Mouse (Mus musculus): ENCODE results near the gene Gnb1l. TPM values are rescaled to one million over a fixed set of nuclear protein-coding genes. Genes with fewer than 3 reads are reported as not detected.

Gnb1l gene
- polyA plus RNA-seq, 1 experiment = 12.4 TPM

- TF ChIP-seq CTCF (IDR thresholded peaks at IDR 0.05; ENCODE audit: borderline replicate concordance, extremely low read depth, insufficient read depth, insufficient read length) (no peak), POLR2A (IDR thresholded peaks at IDR 0.05; ENCODE audit: borderline replicate concordance, extremely low read depth, insufficient read depth, insufficient read length, poor library complexity, severe bottlenecking) (no peak)
- no peak for DNase-seq (ENCODE audit: low read depth)
These were observed 53.7 kb downstream of the Gnb1l start for GRCm38 (mm10) chr16:18552106-18552710.

- TF ChIP-seq POLR2A (IDR thresholded peaks at IDR 0.05; ENCODE audit: borderline replicate concordance, extremely low read depth, insufficient read depth, insufficient read length, poor library complexity, severe bottlenecking) (no peak), CTCF (IDR thresholded peaks at IDR 0.05; ENCODE audit: borderline replicate concordance, extremely low read depth, insufficient read depth, insufficient read length) (no peak)
- DNase-seq (ENCODE audit: low read depth) = no peak
These were observed 56.2 kb downstream of the Gnb1l start for GRCm38 (mm10) chr16:18554721-18555120.

GRCm38 (mm10) chr16:18555235-18555935, 56.9 kb downstream of the Gnb1l start:
- DNase-seq (ENCODE audit: low read depth) = no peak
- TF ChIP-seq POLR2A (IDR thresholded peaks at IDR 0.05; ENCODE audit: borderline replicate concordance, extremely low read depth, insufficient read depth, insufficient read length, poor library complexity, severe bottlenecking) = no peak
- TF ChIP-seq CTCF (IDR thresholded peaks at IDR 0.05; ENCODE audit: borderline replicate concordance, extremely low read depth, insufficient read depth, insufficient read length) = no peak

GRCm38 (mm10) chr16:18556461-18556860, 57.9 kb downstream of the Gnb1l start:
- DNase-seq (ENCODE audit: low read depth) = no peak
- TF ChIP-seq POLR2A (IDR thresholded peaks at IDR 0.05; ENCODE audit: borderline replicate concordance, extremely low read depth, insufficient read depth, insufficient read length, poor library complexity, severe bottlenecking) = no peak
- TF ChIP-seq CTCF (IDR thresholded peaks at IDR 0.05; ENCODE audit: borderline replicate concordance, extremely low read depth, insufficient read depth, insufficient read length) = no peak

- no peak for DNase-seq (ENCODE audit: low read depth)
These were observed 66.0 kb downstream of the Gnb1l start for GRCm38 (mm10) chr16:18564472-18564871.

GRCm38 (mm10) chr16:18568599-18568998, 70.1 kb downstream of the Gnb1l start:
- TF ChIP-seq CTCF (IDR thresholded peaks at IDR 0.05; ENCODE audit: borderline replicate concordance, extremely low read depth, insufficient read depth, insufficient read length) (no peak), POLR2A (IDR thresholded peaks at IDR 0.05; ENCODE audit: borderline replicate concordance, extremely low read depth, insufficient read depth, insufficient read length, poor library complexity, severe bottlenecking) (no peak)
- no peak for DNase-seq (ENCODE audit: low read depth)

More at GRCm38 (mm10) chr16:18564472-18564871, 66.0 kb downstream of the Gnb1l start:
- TF ChIP-seq CTCF (IDR thresholded peaks at IDR 0.05; ENCODE audit: borderline replicate concordance, extremely low read depth, insufficient read depth, insufficient read length) (no peak), POLR2A (IDR thresholded peaks at IDR 0.05; ENCODE audit: borderline replicate concordance, extremely low read depth, insufficient read depth, insufficient read length, poor library complexity, severe bottlenecking) (no peak)

GRCm38 (mm10) chr16:18574196-18574595, 75.7 kb downstream of the Gnb1l start:
- no peak for DNase-seq (ENCODE audit: low read depth)
- TF ChIP-seq CTCF (IDR thresholded peaks at IDR 0.05; ENCODE audit: borderline replicate concordance, extremely low read depth, insufficient read depth, insufficient read length) = no peak
- no peak for TF ChIP-seq POLR2A (IDR thresholded peaks at IDR 0.05; ENCODE audit: borderline replicate concordance, extremely low read depth, insufficient read depth, insufficient read length, poor library complexity, severe bottlenecking)

- no peak for TF ChIP-seq POLR2A (IDR thresholded peaks at IDR 0.05; ENCODE audit: borderline replicate concordance, extremely low read depth, insufficient read depth, insufficient read length, poor library complexity, severe bottlenecking)
- TF ChIP-seq CTCF (IDR thresholded peaks at IDR 0.05; ENCODE audit: borderline replicate concordance, extremely low read depth, insufficient read depth, insufficient read length) = no peak
- no peak for DNase-seq (ENCODE audit: low read depth)
These were observed 78.6 kb downstream of the Gnb1l start for GRCm38 (mm10) chr16:18577071-18577470.

GRCm38 (mm10) chr16:18577599-18578160, 79.2 kb downstream of the Gnb1l start:
- no peak for DNase-seq (ENCODE audit: low read depth)
- no peak for TF ChIP-seq POLR2A (IDR thresholded peaks at IDR 0.05; ENCODE audit: borderline replicate concordance, extremely low read depth, insufficient read depth, insufficient read length, poor library complexity, severe bottlenecking)
- TF ChIP-seq CTCF (IDR thresholded peaks at IDR 0.05; ENCODE audit: borderline replicate concordance, extremely low read depth, insufficient read depth, insufficient read length) = no peak

GRCm38 (mm10) chr16:18580389-18580788, 81.9 kb downstream of the Gnb1l start:
- no peak for TF ChIP-seq CTCF (IDR thresholded peaks at IDR 0.05; ENCODE audit: borderline replicate concordance, extremely low read depth, insufficient read depth, insufficient read length)
- no peak for TF ChIP-seq POLR2A (IDR thresholded peaks at IDR 0.05; ENCODE audit: borderline replicate concordance, extremely low read depth, insufficient read depth, insufficient read length, poor library complexity, severe bottlenecking)
- DNase-seq (ENCODE audit: low read depth) = no peak

GRCm38 (mm10) chr16:18581050-18581622, 82.6 kb downstream of the Gnb1l start:
- TF ChIP-seq CTCF (IDR thresholded peaks at IDR 0.05; ENCODE audit: borderline replicate concordance, extremely low read depth, insufficient read depth, insufficient read length) (no peak), POLR2A (IDR thresholded peaks at IDR 0.05; ENCODE audit: borderline replicate concordance, extremely low read depth, insufficient read depth, insufficient read length, poor library complexity, severe bottlenecking) (no peak)
- no peak for DNase-seq (ENCODE audit: low read depth)
